Mouse (Mus musculus): ENCODE results near the gene Fras1.

The Fras1 gene

GRCm38 (mm10) chr5:96579938-96580337, 206.2 kb downstream of the Fras1 start:
- DNase-seq (ENCODE audit: low spot score in 2 of 2) = no peak

- no peak for DNase-seq (ENCODE audit: low spot score in 2 of 2)
Measured at GRCm38 (mm10) chr5:96584730-96585129, 211.0 kb downstream of the Fras1 start.

DNA sequence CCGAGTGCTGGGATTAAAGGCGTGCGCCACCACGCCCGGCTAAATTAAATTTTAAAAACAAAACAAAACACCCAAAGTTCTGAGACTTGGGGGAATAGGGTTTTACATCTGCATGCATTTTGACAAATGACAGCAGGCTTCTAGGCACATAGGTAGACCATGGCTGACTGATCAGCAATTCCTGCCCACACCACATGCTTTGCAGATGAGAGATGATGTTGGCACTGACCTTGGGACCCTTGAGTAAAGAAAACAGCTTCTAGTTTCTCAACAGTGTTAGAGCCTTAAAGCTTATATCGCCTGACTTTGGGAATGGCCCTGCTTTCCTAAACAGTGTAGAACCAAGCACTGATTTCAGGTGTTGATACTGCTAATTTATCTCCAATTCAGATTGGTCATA, 216.9 kb downstream of the Fras1 start:
- no peak for DNase-seq (ENCODE audit: low spot score in 2 of 2)

GRCm38 (mm10) chr5:96595793-96596192, 222.0 kb downstream of the Fras1 start:
- no peak for DNase-seq (ENCODE audit: low spot score in 2 of 2)

GRCm38 (mm10) chr5:96603974-96604769, 230.4 kb downstream of the Fras1 start:
- no peak for DNase-seq (ENCODE audit: low spot score in 2 of 2)

DNA sequence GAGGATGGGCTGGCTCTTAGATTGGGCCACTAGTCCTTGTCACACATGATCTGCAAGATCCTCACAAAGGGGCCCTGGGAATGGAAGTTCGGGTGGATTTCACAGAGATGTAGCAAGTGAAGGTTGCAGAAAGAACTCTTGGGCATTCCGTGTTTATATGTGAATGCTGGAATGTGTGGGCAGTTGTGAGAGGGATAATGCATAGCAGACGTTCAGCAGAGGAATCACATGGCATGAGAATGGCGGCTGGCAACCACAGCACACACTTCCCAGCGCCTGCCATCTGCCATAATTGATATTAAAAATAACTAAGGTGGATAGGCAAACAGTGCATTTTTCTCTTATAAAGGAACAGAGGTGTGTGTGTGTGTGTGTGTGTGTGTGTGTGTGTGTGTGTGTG, 234.3 kb downstream of the Fras1 start:
- no peak for DNase-seq (ENCODE audit: low spot score in 2 of 2)

DNA sequence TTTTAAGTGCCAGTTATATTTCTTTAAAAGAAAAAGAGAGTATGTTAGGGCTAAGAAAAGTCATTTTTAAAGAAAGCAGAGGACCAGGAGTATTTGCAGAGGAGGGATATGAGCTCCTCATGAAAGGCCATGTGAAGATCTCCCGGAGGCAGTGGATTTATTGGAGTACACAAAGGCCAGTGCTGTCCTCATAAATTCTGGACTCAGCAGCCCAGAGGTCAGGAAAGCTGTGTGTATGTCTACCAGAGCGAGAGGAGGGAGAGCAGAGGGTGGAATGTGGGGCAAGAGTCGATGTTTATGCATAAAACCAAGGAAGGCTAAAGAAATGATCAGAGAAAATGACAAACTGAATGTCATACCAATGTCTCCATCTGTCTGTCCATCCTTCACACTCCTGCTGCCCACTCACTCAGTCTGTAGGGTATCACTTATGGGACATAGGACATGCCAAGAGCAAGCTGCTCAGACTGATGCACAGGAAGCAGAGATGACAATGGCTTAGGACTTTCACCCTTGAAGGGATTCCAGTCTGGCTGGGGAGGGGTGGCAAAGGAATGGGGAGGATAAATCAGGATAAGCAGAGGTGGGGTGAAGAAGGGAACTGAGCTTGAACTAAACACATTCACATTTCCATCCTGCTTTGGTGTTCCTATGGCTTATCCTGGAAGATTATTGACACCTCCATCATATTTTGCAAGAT, 235.0 kb downstream of the Fras1 start:
- DNase-seq (ENCODE audit: low spot score in 2 of 2) = no peak

- DNase-seq (ENCODE audit: low spot score in 2 of 2) = no peak
Measured at GRCm38 (mm10) chr5:96612077-96612476, 238.3 kb downstream of the Fras1 start.

DNA sequence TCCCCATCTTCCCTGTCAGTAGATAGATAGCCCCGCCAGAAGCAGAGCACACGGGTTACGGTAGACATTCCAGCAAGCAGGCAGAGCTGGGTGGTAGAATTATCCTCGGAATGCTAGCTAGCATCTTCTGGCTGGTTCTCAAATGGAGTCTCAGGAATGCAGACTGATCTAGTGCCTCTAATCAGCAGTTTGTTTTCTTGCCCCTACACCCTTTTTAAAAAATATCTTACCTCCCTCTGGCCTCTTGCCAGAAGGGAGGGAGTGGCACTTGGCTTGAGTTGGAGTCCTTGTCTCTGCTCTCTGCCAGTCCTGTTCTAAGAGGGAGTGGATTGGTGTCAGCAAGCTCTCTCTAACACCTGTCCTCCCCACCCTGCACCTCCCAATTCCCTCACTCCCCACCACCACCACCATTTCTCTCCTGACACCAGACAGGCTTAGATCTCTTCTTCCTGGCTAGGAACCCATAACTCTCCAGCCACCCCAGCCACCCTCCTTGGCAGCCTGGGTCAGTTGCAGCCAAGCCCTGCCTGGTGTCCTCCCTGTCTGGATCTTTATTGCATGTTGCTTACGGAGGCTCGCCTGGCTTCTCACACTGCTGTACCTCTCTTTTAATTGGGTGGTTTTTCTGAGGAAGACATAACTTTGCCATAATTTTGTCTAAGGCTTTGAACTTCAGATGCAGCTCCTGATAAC, 243.3 kb downstream of the Fras1 start:
- peak; percentile 8 to 17 for DNase-seq (ENCODE audit: low spot score in 2 of 2)

GRCm38 (mm10) chr5:96618008-96618407, 244.3 kb downstream of the Fras1 start:
- DNase-seq (ENCODE audit: low spot score in 2 of 2) = no peak

DNA sequence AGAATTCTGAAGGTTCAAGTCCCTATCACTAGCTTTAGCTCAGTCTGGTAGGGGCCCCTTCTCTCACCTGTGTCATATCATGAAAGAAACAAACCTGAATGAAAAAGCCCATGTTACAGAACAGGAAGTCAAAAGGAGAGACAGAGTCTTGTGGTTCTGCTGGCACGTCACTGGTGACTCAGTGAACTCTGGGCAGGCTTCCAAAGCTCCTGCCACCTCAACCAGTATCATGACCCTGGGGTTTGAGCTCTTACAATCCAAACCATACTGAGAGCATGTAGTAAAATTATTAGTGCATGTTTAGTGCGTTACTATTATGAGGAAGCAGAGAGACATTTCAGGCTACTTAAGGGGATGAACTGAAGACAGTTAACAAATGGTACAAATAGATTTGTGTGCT, 246.5 kb downstream of the Fras1 start:
- DNase-seq (ENCODE audit: low spot score in 2 of 2) = no peak

- DNase-seq (ENCODE audit: low spot score in 2 of 2) = no peak
Measured at GRCm38 (mm10) chr5:96620618-96621017, 246.9 kb downstream of the Fras1 start.

GRCm38 (mm10) chr5:96622604-96623352, 249.0 kb downstream of the Fras1 start:
- no peak for DNase-seq (ENCODE audit: low spot score in 2 of 2)

- DNase-seq (ENCODE audit: low spot score in 2 of 2) = peak in 1 of 2 experiments; percentile 1
Measured at GRCm38 (mm10) chr5:96629851-96630250, 256.1 kb downstream of the Fras1 start.

- no peak for DNase-seq (ENCODE audit: low spot score in 2 of 2)
Measured at GRCm38 (mm10) chr5:96635146-96635862, 261.5 kb downstream of the Fras1 start.

- no peak for DNase-seq (ENCODE audit: low spot score in 2 of 2)
Measured at GRCm38 (mm10) chr5:96635866-96636265, 262.1 kb downstream of the Fras1 start.

- no peak for DNase-seq (ENCODE audit: low spot score in 2 of 2)
Measured at GRCm38 (mm10) chr5:96639213-96639910, 265.6 kb downstream of the Fras1 start.

- DNase-seq (ENCODE audit: low spot score in 2 of 2) = no peak
Measured at GRCm38 (mm10) chr5:96641297-96641696, 267.5 kb downstream of the Fras1 start.

DNA sequence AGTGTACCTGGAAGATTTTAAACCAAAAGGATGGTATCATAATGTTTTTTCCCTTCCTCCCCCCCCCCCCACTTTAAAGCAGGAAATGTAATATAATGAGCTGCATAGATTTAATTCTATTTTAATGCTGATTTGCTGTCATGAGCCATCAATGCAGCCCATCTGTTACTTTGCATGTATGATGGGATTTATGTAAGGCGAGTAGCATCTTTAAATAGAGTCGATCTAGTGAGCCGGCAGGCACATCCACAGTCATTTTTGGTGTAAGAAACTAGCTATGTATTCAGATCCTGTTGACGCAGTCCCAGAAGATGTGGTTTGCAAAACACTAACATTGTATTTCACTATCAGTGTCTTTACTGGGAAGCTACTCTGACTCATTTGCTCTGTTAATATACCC, 301.9 kb downstream of the Fras1 start:
- DNase-seq (ENCODE audit: low spot score in 2 of 2) = no peak

GRCm38 (mm10) chr5:96677498-96677897, 303.7 kb downstream of the Fras1 start:
- DNase-seq (ENCODE audit: low spot score in 2 of 2) = peak in 1 of 2 experiments; percentile 12

- no peak for DNase-seq (ENCODE audit: low spot score in 2 of 2)
Measured at GRCm38 (mm10) chr5:96681085-96681484, 307.3 kb downstream of the Fras1 start.
